ENCODE assay signal across 13 mouse cellular contexts in genomic region chr11:6623704-6624103, GRCm38 (mm10). TPM values are rescaled to one million over a fixed set of nuclear protein-coding genes. Genes with fewer than 3 reads are reported as not detected.
A peak's percentile ranks its signal among the peaks of the same experiment; 100 is the strongest.
DNase-seq lines count a peak whose midpoint lies in the region; ATAC-seq and TF ChIP-seq lines count a peak whose summit lies in the region.
"Had no signal": no experiment of that assay in that cellular context is flagged by ENCODE, and none has a peak within 500 bp of the region (broad histone marks: within the 10 kb centered on the region; RNA-seq: fewer than 3 reads in every experiment).

No protein-coding gene starts in this region.

- H3K9ac ChIP-seq in heart, embryonic 11.5 days (ENCODE audit: low read depth, low read length): no peak overlapping the region
- peak overlapping the region; percentile 35; the same call in 1 of the 2 replicates for H3K9ac ChIP-seq in liver, embryonic 15.5 days

- intact Hi-C loops in heart, postnatal 14 days (cut with DNase I): loop anchor here (2.0 kb wide), 1 partner anchor 77 kb away; the partner anchor contains the start of gene Ccm2

- no peak overlapping the region for H3K27ac ChIP-seq in heart, embryonic 11.5 days (ENCODE audit: low read depth, low read length)
- no peak overlapping the region for H3K27ac ChIP-seq in embryonic facial prominence, embryonic 10.5 days (replicated peaks)
- H3K27ac ChIP-seq in liver, embryonic 15.5 days (replicated peaks): peak overlapping the region; percentile 91; the same call in 1 of the 2 replicates
- H3K27ac ChIP-seq: kidney, postnatal 0 days had no signal

- no peak for TF ChIP-seq CTCF in C2C12 (IDR thresholded peaks at IDR 0.05; ENCODE audit: control insufficient read depth, insufficient read depth, insufficient read length)

- H3K79me3 ChIP-seq in C2C12 (ENCODE audit: low read depth): peaks cover 43% of the 10 kb centered on the region

- peaks cover 85% of the 10 kb centered on the region for H3K79me2 ChIP-seq in C2C12 (ENCODE audit: control insufficient read depth, insufficient read depth)

- DNase-seq in heart, postnatal 14 days: no peak
- DNase-seq in embryonic facial prominence, embryonic 10.5 days (ENCODE audit: low spot score): no peak
- no peak for DNase-seq in adrenal gland, postnatal 14 days
- no peak for DNase-seq in cerebellum, adult 11-12 months
- no peak for DNase-seq in adrenal gland, postnatal 10 days
- DNase-seq: adrenal gland, postnatal 36 days; embryo, embryonic 11 days; left cerebral cortex, postnatal 4 days had no signal

- H3K4me2 ChIP-seq in heart, embryonic 11.5 days: peak overlapping the region; percentile 89
- peak overlapping the region; percentile 88 for H3K4me2 ChIP-seq in liver, embryonic 15.5 days

- no peaks in the 10 kb centered on the region for H3K27me3 ChIP-seq in heart, embryonic 11.5 days (ENCODE audit: control insufficient read depth, insufficient read depth, low read length)
- H3K27me3 ChIP-seq in C2C12 (ENCODE audit: control insufficient read depth, insufficient read depth, insufficient read length): no peaks in the 10 kb centered on the region
- no peaks in the 10 kb centered on the region for H3K27me3 ChIP-seq in embryonic facial prominence, embryonic 10.5 days (replicated peaks; ENCODE audit: low read depth, poor library complexity, severe bottlenecking)
- no peaks in the 10 kb centered on the region for H3K27me3 ChIP-seq in liver, embryonic 15.5 days

- no peak for ATAC-seq in heart, embryonic 11.5 days (replicated peaks; ENCODE audit: insufficient number of reproducible peaks, low FRiP score, low TSS enrichment)
- ATAC-seq in liver, embryonic 15.5 days (ENCODE audit: insufficient read depth): no peak
- ATAC-seq: midbrain, embryonic 16.5 days had no signal

- H3K36me3 ChIP-seq in heart, embryonic 11.5 days (ENCODE audit: control insufficient read depth, insufficient read depth, low read length): peaks cover 42% of the 10 kb centered on the region
- H3K36me3 ChIP-seq in C2C12 (ENCODE audit: control insufficient read depth, insufficient read depth): peaks cover 65% of the 10 kb centered on the region
- peaks cover 61% of the 10 kb centered on the region for H3K36me3 ChIP-seq in embryonic facial prominence, embryonic 10.5 days (replicated peaks)
- peaks cover 57% of the 10 kb centered on the region for H3K36me3 ChIP-seq in liver, embryonic 15.5 days (replicated peaks)

- H3K4me3 ChIP-seq in heart, embryonic 11.5 days (ENCODE audit: low read depth, low read length): no peak overlapping the region
- no peak overlapping the region for H3K4me3 ChIP-seq in C2C12 (ENCODE audit: insufficient read depth, poor library complexity, severe bottlenecking)
- peak overlapping the region; percentile 85; the same call in 1 of the 2 replicates for H3K4me3 ChIP-seq in embryonic facial prominence, embryonic 10.5 days
- peak overlapping the region; percentile 88 for H3K4me3 ChIP-seq in liver, embryonic 15.5 days (replicated peaks)

- WGBS in heart, embryonic 11.5 days (ENCODE audit: insufficient replicate concordance): 87% methylated on average over 10 of the region's 10 CpGs
- 90% methylated on average over 10 of the region's 10 CpGs for WGBS in embryonic facial prominence, embryonic 10.5 days
- WGBS in liver, embryonic 15.5 days (ENCODE audit: insufficient replicate concordance): 33% methylated on average over 10 of the region's 10 CpGs

- H3K9me3 ChIP-seq in heart, embryonic 11.5 days (replicated peaks; ENCODE audit: control insufficient read depth, low read length): no peaks in the 10 kb centered on the region
- no peaks in the 10 kb centered on the region for H3K9me3 ChIP-seq in embryonic facial prominence, embryonic 10.5 days
- no peaks in the 10 kb centered on the region for H3K9me3 ChIP-seq in liver, embryonic 15.5 days (replicated peaks)

- H3K4me1 ChIP-seq in heart, embryonic 11.5 days (ENCODE audit: control insufficient read depth, insufficient read depth, low read length): peaks cover 15% of the 10 kb centered on the region
- peaks cover 23% of the 10 kb centered on the region for H3K4me1 ChIP-seq in embryonic facial prominence, embryonic 10.5 days
- H3K4me1 ChIP-seq in liver, embryonic 15.5 days (replicated peaks): peaks cover 53% of the 10 kb centered on the region

- H3ac ChIP-seq in C2C12 (ENCODE audit: control insufficient read depth, insufficient read length, low read depth): peak overlapping the region; percentile 31

TF ChIP-seq in C2C12, 6 proteins besides CTCF, POLR2A, EP300 and RAD21:
- TF ChIP-seq MAX (IDR thresholded peaks at IDR 0.05) (no peak), CEBPB (IDR thresholded peaks at IDR 0.05; ENCODE audit: low read depth) (no peak), FOSL1 (IDR thresholded peaks at IDR 0.05; ENCODE audit: insufficient read depth, low read length, poor library complexity, severe bottlenecking) (no peak), USF1 (IDR thresholded peaks at IDR 0.05; ENCODE audit: low read depth) (no peak), MYOG (IDR thresholded peaks at IDR 0.05; ENCODE audit: control insufficient read depth, extremely low read depth, insufficient read length) (no peak)
TF ChIP-seq in C2C12: peak in this region for 0.

RNA-seq across cellular contexts. Expression of gene Tbrg4, which starts 2.2 kb away (rescaled TPM):
- polyA plus RNA-seq in heart, embryonic 11.5 days (2014; fragmentation: Nextera tagmentation; extraction: Ambion mirVana): 43.7 and 45.8 TPM in 2 replicates
- 100 to 1,000 TPM; 100 to 106 TPM for total RNA-seq in heart, postnatal 14 days (2021)
- 116 TPM for polyA plus RNA-seq in C2C12 (2012; fragmentation: generic; extraction: Trizol)
- 66.9 and 74.2 TPM in 2 replicates for polyA plus RNA-seq in embryonic facial prominence, embryonic 10.5 days (2016; fragmentation: Nextera tagmentation; extraction: Ambion mirVana)
- 31.0 and 33.3 TPM in 2 replicates for polyA plus RNA-seq in liver, embryonic 15.5 days (2015; fragmentation: Nextera tagmentation; extraction: Ambion mirVana)
- 85.1 and 90.4 TPM in 2 replicates for total RNA-seq in adrenal gland, postnatal 14 days (2021)
- total RNA-seq in adrenal gland, postnatal 10 days (2021): 10 to 100 TPM; 86.9 to 95.1 TPM

RNA-seq across cellular contexts. Expression of gene Wap, which starts 14.7 kb away (rescaled TPM):
- polyA plus RNA-seq in heart, embryonic 11.5 days (2014; fragmentation: Nextera tagmentation; extraction: Ambion mirVana): not detected in 2 replicates
- total RNA-seq in heart, postnatal 14 days (2021): not detected
- not detected for polyA plus RNA-seq in C2C12 (2012; fragmentation: generic; extraction: Trizol)
- polyA plus RNA-seq in embryonic facial prominence, embryonic 10.5 days (2016; fragmentation: Nextera tagmentation; extraction: Ambion mirVana): not detected in 2 replicates
- not detected in 2 replicates for polyA plus RNA-seq in liver, embryonic 15.5 days (2015; fragmentation: Nextera tagmentation; extraction: Ambion mirVana)
- total RNA-seq in adrenal gland, postnatal 14 days (2021): not detected in 2 replicates
- total RNA-seq in adrenal gland, postnatal 10 days (2021): not detected
- total RNA-seq: adrenal gland, postnatal 36 days; left cerebral cortex, postnatal 4 days had no signal
- polyA plus RNA-seq: kidney, postnatal 0 days; midbrain, embryonic 16.5 days had no signal

RNA-seq across cellular contexts. Expression of gene Nacad, which starts 17.9 kb away (rescaled TPM):
- 1.3 TPM in 2 replicates for polyA plus RNA-seq in heart, embryonic 11.5 days (2014; fragmentation: Nextera tagmentation; extraction: Ambion mirVana)
- total RNA-seq in heart, postnatal 14 days (2021): under 1 TPM; 0.62 to 0.73 TPM
- polyA plus RNA-seq in C2C12 (2012; fragmentation: generic; extraction: Trizol): 0.96 TPM
- 9.8 and 10.5 TPM in 2 replicates for polyA plus RNA-seq in embryonic facial prominence, embryonic 10.5 days (2016; fragmentation: Nextera tagmentation; extraction: Ambion mirVana)
- polyA plus RNA-seq in liver, embryonic 15.5 days (2015; fragmentation: Nextera tagmentation; extraction: Ambion mirVana): 5.2 and 5.3 TPM in 2 replicates
- total RNA-seq in adrenal gland, postnatal 14 days (2021): 2.9 and 4.4 TPM in 2 replicates
- 1 to 10 TPM; 4.2 to 5.7 TPM for total RNA-seq in adrenal gland, postnatal 10 days (2021)

RNA-seq across cellular contexts. Expression of gene Ramp3, which starts 34.6 kb away (rescaled TPM):
- 1.4 and 1.7 TPM in 2 replicates for polyA plus RNA-seq in heart, embryonic 11.5 days (2014; fragmentation: Nextera tagmentation; extraction: Ambion mirVana)
- total RNA-seq in heart, postnatal 14 days (2021): 1 to 10 TPM; 5.6 to 6.2 TPM
- 0.05 TPM for polyA plus RNA-seq in C2C12 (2012; fragmentation: generic; extraction: Trizol)
- 5.0 and 5.1 TPM in 2 replicates for polyA plus RNA-seq in embryonic facial prominence, embryonic 10.5 days (2016; fragmentation: Nextera tagmentation; extraction: Ambion mirVana)
- polyA plus RNA-seq in liver, embryonic 15.5 days (2015; fragmentation: Nextera tagmentation; extraction: Ambion mirVana): 0.09 and 0.13 TPM in 2 replicates
- 11.0 and 11.5 TPM in 2 replicates for total RNA-seq in adrenal gland, postnatal 14 days (2021)
- total RNA-seq in adrenal gland, postnatal 10 days (2021): 1 to 10 TPM; 7.6 to 9.8 TPM

Comparison
In these comparisons a context has a peak if more than half of its experiments do, and no peak if none do; other contexts are left out.
1. H3K4me3 ChIP-seq: peak in embryonic facial prominence, embryonic 10.5 days (single experiment) and liver, embryonic 15.5 days (single experiment); none in heart, embryonic 11.5 days (single experiment) and C2C12 (single experiment).